Mouse (Mus musculus) hindbrain, embryonic 10.5 days (tissue): ENCODE results near the gene Tcf7. TPM values are rescaled to one million over a fixed set of nuclear protein-coding genes. Genes with fewer than 3 reads are reported as not detected.
A peak's percentile ranks its signal among the peaks of the same experiment; 100 is the strongest.

Experiments
- DNase-seq: peaks from one replicate; pipeline ENCODE4 v3.0.0-alpha.2; 2017; ENCODE audit warnings: low spot score
- H3K27ac ChIP-seq: fragments of 300-500 bp; sonication (generic); 2 replicates; pipeline ENCODE4 v1.5.1; 2016; ENCODE audit warnings: mild to moderate bottlenecking, moderate library complexity
- H3K27me3 ChIP-seq: fragments of 300-500 bp; sonication (generic); 2 replicates; pipeline ENCODE4 v1.6.1; 2016; ENCODE audit warnings: mild to moderate bottlenecking; ENCODE audit not compliant: poor library complexity, insufficient read depth, severe bottlenecking
- H3K36me3 ChIP-seq: fragments of 300-500 bp; sonication (generic); 2 replicates; pipeline ENCODE4 v1.6.1; 2016; ENCODE audit warnings: mild to moderate bottlenecking, moderate library complexity
- H3K4me1 ChIP-seq: fragments of 300-500 bp; sonication (generic); replicated peaks from 2 replicates; pipeline ENCODE4 v1.6.1; 2016; ENCODE audit warnings: mild to moderate bottlenecking
- H3K4me3 ChIP-seq: fragments of 300-500 bp; sonication (generic); 2 replicates; pipeline ENCODE4 v1.5.1; 2016; ENCODE audit warnings: mild to moderate bottlenecking, moderate library complexity
- H3K9me3 ChIP-seq: fragments of 300-500 bp; sonication (generic); 2 replicates; pipeline ENCODE4 v1.6.1; 2016; ENCODE audit warnings: mild to moderate bottlenecking, moderate library complexity
- WGBS: fragments of 180-500 bp; shearing (Covaris S2); methylation state at CpG from one replicate; pipeline ENCODE4 v1.1.7; 2016; 5-methylcytosine and 5-hydroxymethylcytosine counted together
- polyA plus RNA-seq: library from polyadenylated mRNA; unstranded; fragments of >200 nt; fragmentation: Nextera tagmentation; extraction: Ambion mirVana; gene quantifications from 2 replicates; pipeline ENCODE4 v1.2.1, GENCODE M21; 2016

Gene Tcf7
- polyA plus RNA-seq, 1 experiment from 2014 or later, result 9.3 TPM

DNA sequence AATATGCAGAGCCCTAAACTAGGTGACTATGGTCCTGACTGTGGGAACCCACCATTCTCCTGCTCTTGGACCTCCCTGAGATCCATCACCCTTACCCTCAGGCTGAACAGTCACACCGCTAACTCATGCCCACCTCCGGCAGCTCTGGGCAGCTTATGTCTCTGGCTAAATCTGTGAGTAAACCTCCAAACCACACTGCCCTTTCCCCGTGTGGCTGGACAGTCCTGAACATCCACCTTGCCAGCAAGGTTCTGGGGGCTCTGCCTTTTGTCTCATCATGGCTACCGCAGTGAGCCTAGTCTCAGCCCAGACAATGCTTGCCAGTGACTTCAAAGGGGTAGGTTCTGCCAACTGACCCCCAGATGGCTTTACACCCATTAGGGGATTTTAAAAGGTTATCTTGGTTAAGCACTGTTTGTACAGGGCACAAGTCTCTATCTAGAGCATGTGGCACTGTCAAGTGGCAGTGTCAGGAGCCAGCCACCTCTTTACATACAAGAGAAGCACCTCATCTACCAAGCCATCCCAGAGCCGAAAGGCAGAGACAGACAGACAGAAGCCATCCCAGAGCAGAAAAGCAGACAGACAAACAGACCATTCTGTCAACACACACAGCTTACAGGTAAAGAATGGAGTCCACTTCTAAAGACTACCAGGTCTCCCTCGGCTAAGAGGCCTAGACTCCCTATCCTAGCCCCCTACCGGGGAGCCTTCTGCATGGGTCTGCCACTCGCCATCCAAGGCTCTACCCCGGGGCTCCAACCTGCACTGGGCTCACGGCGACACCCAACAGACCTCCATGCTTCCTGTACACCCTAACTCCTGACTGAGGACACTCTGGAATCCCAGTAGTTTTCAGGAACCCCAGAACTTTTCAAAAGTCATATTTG, 2.0 kb downstream of the Tcf7 start:
- Histone ChIP-seq H3K27me3 (peaks cover 48% of the 10 kb centered on the region), H3K9me3 (no peaks in the 10 kb centered on the region), H3K4me1 (peaks cover 45% of the 10 kb centered on the region), H3K27ac (no peak overlapping the region), H3K36me3 (peaks cover 26% of the 10 kb centered on the region), H3K4me3 (no peak overlapping the region)
- DNase-seq, result no peak
- WGBS, result 93% methylated on average over 11 of the region's 11 CpGs

- Histone ChIP-seq H3K27me3 (peaks cover 36% of the 10 kb centered on the region), H3K27ac (no peak overlapping the region), H3K9me3 (no peaks in the 10 kb centered on the region), H3K4me1 (peaks cover 40% of the 10 kb centered on the region), H3K4me3 (no peak overlapping the region), H3K36me3 (peaks cover 26% of the 10 kb centered on the region)
- 93% methylated on average over 8 of the region's 8 CpGs for WGBS
- DNase-seq, result no peak
Observed at GRCm38 (mm10) chr11:52279611-52280145, 3.1 kb downstream of the Tcf7 start.

- 93% methylated on average over 6 of the region's 6 CpGs for WGBS
- no peak overlapping the region for H3K27ac ChIP-seq
Observed at GRCm38 (mm10) chr11:52278991-52279390, 3.8 kb downstream of the Tcf7 start.

GRCm38 (mm10) chr11:52278164-52278563, 4.7 kb downstream of the Tcf7 start:
- H3K27ac ChIP-seq, result no peak overlapping the region
- DNase-seq, result no peak
- peaks cover 29% of the 10 kb centered on the region for H3K4me1 ChIP-seq
- 89% methylated on average over 3 of the region's 3 CpGs for WGBS
- H3K9me3 ChIP-seq, result no peaks in the 10 kb centered on the region
- H3K4me3 ChIP-seq, result no peak overlapping the region
- H3K27me3 ChIP-seq, result peaks cover 22% of the 10 kb centered on the region
- H3K36me3 ChIP-seq, result peaks cover 26% of the 10 kb centered on the region

More at GRCm38 (mm10) chr11:52278991-52279390, 3.8 kb downstream of the Tcf7 start:
- no peak for DNase-seq
- Histone ChIP-seq H3K4me1 (peaks cover 33% of the 10 kb centered on the region), H3K36me3 (peaks cover 26% of the 10 kb centered on the region), H3K4me3 (no peak overlapping the region), H3K9me3 (no peaks in the 10 kb centered on the region), H3K27me3 (peaks cover 30% of the 10 kb centered on the region)

- DNase-seq, result no peak
- H3K4me1 ChIP-seq, result peaks cover 29% of the 10 kb centered on the region
- H3K9me3 ChIP-seq, result no peaks in the 10 kb centered on the region
- peaks cover 26% of the 10 kb centered on the region for H3K36me3 ChIP-seq
- no peak overlapping the region for H3K4me3 ChIP-seq
- peaks cover 19% of the 10 kb centered on the region for H3K27me3 ChIP-seq
- WGBS, result 91% methylated on average over 6 of the region's 6 CpGs
- no peak overlapping the region for H3K27ac ChIP-seq
Observed at GRCm38 (mm10) chr11:52277433-52278150, 5.2 kb downstream of the Tcf7 start.

DNA sequence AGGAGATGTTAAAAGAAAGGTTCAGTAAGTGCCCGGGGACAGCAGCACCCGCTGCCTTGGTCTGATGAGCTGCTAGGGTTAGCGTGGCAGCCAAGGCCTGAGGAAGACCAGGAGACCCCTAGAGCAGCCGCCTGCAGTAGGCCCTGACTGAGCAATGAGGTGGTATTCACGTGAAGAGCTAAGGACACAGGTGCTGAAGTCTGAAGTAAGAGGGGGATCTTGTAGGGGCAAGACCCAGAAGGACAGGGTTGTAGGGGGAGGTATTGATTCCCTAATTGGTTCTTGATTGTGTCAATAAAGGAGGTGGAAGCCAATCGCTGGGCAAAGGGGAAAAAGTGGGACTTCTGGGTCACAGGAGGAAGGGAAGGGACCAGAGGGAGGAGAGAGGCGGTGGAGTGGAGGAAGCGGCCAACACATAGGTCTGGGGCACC, 5.8 kb downstream of the Tcf7 start:
- Histone ChIP-seq H3K4me1 (peaks cover 29% of the 10 kb centered on the region), H3K36me3 (peaks cover 26% of the 10 kb centered on the region), H3K27ac (no peak overlapping the region), H3K27me3 (peaks cover 12% of the 10 kb centered on the region), H3K4me3 (no peak overlapping the region), H3K9me3 (no peaks in the 10 kb centered on the region)
- 92% methylated on average over 8 of the region's 8 CpGs for WGBS
- DNase-seq, result no peak

GRCm38 (mm10) chr11:52275774-52276555, 6.8 kb downstream of the Tcf7 start:
- peaks cover 21% of the 10 kb centered on the region for H3K4me1 ChIP-seq
- peaks cover 26% of the 10 kb centered on the region for H3K36me3 ChIP-seq
- DNase-seq, result no peak
- H3K27ac ChIP-seq, result no peak overlapping the region
- H3K27me3 ChIP-seq, result peaks cover 2% of the 10 kb centered on the region
- WGBS, result 81% methylated on average over 9 of the region's 9 CpGs
- H3K4me3 ChIP-seq, result no peak overlapping the region
- H3K9me3 ChIP-seq, result no peaks in the 10 kb centered on the region

GRCm38 (mm10) chr11:52275366-52275765, 7.4 kb downstream of the Tcf7 start:
- Histone ChIP-seq H3K27ac (no peak overlapping the region), H3K4me1 (peaks cover 21% of the 10 kb centered on the region), H3K27me3 (no peaks in the 10 kb centered on the region), H3K36me3 (peaks cover 26% of the 10 kb centered on the region), H3K4me3 (no peak overlapping the region), H3K9me3 (no peaks in the 10 kb centered on the region)
- 89% methylated on average over 8 of the region's 8 CpGs for WGBS
- no peak for DNase-seq

- Histone ChIP-seq H3K4me1 (peaks cover 21% of the 10 kb centered on the region), H3K27me3 (no peaks in the 10 kb centered on the region), H3K27ac (peak overlapping the region; percentile 23; the same call in 1 of the 2 replicates), H3K9me3 (no peaks in the 10 kb centered on the region), H3K4me3 (no peak overlapping the region), H3K36me3 (peaks cover 25% of the 10 kb centered on the region)
- DNase-seq, result no peak
- WGBS, result 88% methylated on average over 20 of the region's 20 CpGs
Observed at GRCm38 (mm10) chr11:52274456-52275112, 8.2 kb downstream of the Tcf7 start.

DNA sequence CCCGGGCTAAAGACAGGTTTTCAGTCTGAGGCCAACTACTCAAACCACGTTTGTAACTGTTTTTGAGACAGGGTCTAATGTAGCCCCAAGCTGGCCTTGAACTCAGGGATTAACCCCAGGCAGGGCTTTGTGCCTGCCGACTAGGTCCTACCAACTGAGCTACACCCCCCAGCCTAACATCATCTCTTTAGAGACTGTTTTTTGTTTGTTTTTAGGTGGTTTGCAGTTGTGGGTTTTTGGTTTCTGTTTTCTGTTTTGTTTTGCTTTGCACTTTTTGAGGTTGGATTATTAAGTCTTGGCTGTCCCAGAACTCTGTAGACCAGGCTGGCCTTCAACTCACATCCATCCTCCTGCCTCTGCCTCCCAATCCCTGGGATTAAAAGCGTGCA, 8.9 kb downstream of the Tcf7 start:
- no peaks in the 10 kb centered on the region for H3K9me3 ChIP-seq
- peaks cover 19% of the 10 kb centered on the region; the same call in 1 of the 2 replicates for H3K36me3 ChIP-seq
- 82% methylated on average over 4 of the region's 4 CpGs for WGBS
- H3K4me3 ChIP-seq, result no peak overlapping the region
- H3K4me1 ChIP-seq, result peaks cover 21% of the 10 kb centered on the region
- no peak for DNase-seq
- no peaks in the 10 kb centered on the region for H3K27me3 ChIP-seq
- peak overlapping the region; percentile 23; the same call in 1 of the 2 replicates for H3K27ac ChIP-seq

DNA sequence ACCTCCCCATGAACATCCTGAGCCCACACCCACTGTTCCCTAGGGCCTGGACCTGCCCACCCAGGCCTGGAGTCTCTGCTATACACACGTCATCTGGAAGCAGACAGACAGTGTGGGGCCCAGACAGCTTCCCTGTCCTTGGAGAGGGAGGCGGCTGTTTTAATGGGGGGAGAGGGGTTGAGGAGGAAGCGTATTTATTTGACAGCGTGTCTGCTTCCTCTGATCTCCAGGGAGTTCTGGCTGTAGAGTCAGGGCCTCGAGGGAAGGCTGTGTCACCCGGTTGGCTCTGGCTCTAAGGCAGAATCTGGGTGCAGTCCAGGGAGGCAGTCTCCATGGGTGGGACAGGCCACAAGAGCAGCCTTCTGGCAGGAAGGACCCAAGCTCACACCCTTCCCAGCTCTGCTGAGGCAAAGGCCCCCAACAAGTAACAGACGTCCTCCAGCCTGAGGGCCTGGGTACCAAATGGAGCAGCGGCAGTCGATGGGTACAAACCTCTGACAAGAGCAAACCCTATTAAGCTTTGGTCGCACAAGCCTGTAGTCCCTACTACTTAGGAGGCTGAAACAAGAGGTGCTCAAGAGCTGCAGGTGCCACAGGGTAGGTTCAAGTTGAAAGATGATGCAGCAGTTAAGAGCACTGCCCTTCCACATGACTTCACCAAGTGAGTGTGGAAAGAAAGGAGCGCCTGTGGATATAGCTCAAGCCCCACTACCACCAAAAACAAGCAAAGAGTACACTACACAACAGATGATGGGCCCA, 9.5 kb downstream of the Tcf7 start:
- no peak for DNase-seq
- H3K4me3 ChIP-seq, result no peak overlapping the region
- H3K36me3 ChIP-seq, result peaks cover 16% of the 10 kb centered on the region; the same call in 1 of the 2 replicates
- H3K27ac ChIP-seq, result peak overlapping the region; percentile 23; the same call in 1 of the 2 replicates
- H3K4me1 ChIP-seq, result peaks cover 25% of the 10 kb centered on the region
- no peaks in the 10 kb centered on the region for H3K27me3 ChIP-seq
- 78% methylated on average over 11 of the region's 11 CpGs for whole genome bisulfite sequencing
- H3K9me3 ChIP-seq, result no peaks in the 10 kb centered on the region
